Mouse (Mus musculus) mature B cell (primary cell): ENCODE results near the gene Ascl4.

Experiments
- in situ Hi-C: fragments of 300-500 bp; cut with MboI; formaldehyde crosslinking; loops from 2 replicates; pipeline ENCODE4 v1.14.3; 2019

Gene Ascl4

DNA sequence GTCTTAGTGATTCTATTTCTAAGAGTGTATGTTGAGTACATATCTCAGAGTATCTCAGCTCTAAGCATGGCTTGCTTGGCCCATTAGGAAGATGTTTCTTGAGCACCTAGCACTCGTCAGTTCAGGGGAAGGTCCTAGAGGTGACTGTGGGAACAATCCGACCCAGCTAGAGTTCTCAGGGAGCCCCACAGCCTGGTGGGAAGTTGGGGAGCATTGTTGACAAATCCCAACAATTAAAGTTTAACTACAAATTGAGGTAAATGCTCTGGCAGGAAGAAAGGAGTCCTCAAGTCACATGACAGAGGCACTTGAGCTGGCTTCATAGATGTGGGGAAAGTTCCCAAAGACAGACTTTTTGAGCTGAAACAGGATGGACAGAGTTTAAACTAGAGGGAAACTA is 41.2 kb downstream of the Ascl4 start:
- in situ Hi-C loops, result loop anchor here (25.0 kb wide), 1 partner anchor 494 kb away; no protein-coding TSS in a partner anchor

GRCm38 (mm10) chr10:85969894-85970620 is 42.6 kb downstream of the Ascl4 start:
- in situ Hi-C loops, result loop anchor here (25.0 kb wide), 1 partner anchor 492 kb away; no protein-coding TSS in a partner anchor

DNA sequence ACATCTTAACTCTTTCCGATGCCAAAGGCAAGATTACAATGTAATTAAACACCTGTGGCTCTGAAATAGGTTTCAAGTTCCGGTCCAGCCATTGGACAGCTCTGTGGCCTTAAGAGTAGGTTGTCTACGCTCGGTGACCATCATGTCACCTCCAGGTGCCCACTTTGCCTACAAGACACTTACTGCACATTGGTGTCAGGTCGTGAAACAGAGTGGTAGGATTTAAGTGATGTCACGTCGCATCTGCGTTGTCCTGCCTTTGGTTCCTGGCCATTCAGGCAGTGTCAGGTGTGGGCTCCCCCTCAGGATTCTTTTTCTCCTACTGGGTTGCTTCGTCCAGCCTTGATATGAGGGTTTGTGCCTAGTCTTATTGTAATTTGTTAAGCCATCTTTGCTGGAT is 44.3 kb downstream of the Ascl4 start:
- in situ Hi-C loops, result loop anchor here (25.0 kb wide), 1 partner anchor 490 kb away; no protein-coding TSS in a partner anchor

DNA sequence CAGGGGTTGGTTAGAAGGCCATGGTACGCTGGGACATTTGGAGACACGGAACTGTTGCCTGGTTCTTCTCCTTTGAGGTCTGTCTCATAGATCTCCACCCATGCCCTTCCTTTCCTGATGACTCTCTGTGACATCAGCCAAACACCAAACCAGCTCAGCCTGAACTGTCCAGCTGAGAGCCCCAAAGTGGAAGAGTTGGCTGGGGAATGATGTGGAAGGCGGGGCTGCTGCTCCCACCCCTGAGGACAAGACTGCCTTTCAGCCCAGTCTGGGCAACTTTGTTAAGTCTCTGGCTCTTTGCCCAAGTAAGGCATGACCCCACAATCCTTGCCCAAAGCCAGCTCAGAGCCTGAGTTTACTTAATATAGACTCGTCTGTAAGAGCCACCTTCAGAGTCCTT is 45.4 kb downstream of the Ascl4 start:
- in situ Hi-C loops, result loop anchor here (25.0 kb wide), 1 partner anchor 489 kb away; no protein-coding TSS in a partner anchor

GRCm38 (mm10) chr10:85989412-85990115 is 62.1 kb downstream of the Ascl4 start:
- in situ Hi-C loops, result no loop called here

DNA sequence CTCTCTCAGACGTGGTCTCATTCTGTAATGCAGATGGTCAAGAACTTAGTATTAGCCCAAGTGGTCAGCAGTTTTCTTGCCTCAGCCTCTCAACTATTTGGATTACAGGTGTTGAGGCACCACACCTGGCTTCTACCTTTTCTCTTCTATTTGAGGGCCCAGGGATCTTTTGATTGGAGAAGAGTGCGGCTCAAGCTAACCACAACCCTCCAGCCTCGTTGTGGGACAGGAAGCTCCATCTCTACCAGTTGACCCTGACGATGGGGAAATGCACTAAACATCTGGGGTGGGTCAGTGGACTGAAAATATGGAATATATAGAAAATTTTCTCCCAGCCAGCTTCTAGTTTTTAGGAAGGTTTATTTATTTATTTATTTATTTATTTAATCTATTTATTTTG is 64.9 kb downstream of the Ascl4 start:
- in situ Hi-C loops, result no loop called here

GRCm38 (mm10) chr10:85993836-85994235 is 66.4 kb downstream of the Ascl4 start:
- in situ Hi-C loops, result no loop called here

DNA sequence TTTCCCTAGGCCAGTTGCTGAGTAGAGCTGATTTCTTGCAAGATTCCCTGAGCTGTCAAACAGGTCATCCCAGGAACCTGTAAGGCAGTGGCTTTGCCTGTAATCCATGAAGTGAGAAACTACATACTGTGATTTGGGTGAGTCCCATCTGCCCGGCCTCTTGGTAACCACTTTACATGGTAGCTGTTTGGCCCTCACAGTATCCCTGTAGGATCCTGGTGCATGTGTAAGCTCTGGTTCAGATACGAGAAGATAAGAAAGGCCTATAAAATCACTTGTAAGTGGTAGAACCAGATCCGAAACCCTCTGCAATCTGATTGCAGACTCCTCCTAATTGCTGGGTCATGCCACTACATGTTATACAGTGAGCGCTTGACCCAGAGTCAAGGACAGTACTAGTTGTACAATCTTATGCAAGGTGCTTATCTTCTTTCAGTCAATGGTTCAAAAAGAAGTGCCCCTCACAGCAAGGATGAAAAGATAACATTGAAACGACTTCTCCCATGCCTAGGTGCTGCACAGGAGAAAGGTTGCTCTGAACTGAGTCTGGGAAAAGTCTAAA is 67.1 kb downstream of the Ascl4 start:
- in situ Hi-C loops, result no loop called here
